Mouse (Mus musculus): Measurements from ENCODE around the gene Gm3435. TPM values are rescaled to one million over a fixed set of nuclear protein-coding genes. Genes with fewer than 3 reads are reported as not detected.
"Not testable (repeated sequence)": the region's sequence is repeated elsewhere in the genome, so short reads cannot be mapped to it uniquely, and the experiment has no call there.

The Gm3435 gene
- polyA plus RNA-seq, 1 experiment from 2014 or later: 7.6 TPM

GRCm38 (mm10) chr17:15000047-15000446, 9.9 kb upstream of the Gm3435 start:
- WGBS: no CpG with 5 or more reads among the region's 4 CpGs
- H3K27me3 ChIP-seq (replicated peaks); H3K4me2 ChIP-seq (replicated peaks); H3K4me3 ChIP-seq (replicated peaks); H3K9me3 ChIP-seq; H3K4me1 ChIP-seq (replicated peaks); H3K9ac ChIP-seq; H3K36me3 ChIP-seq; H3K27ac ChIP-seq; ATAC-seq: not testable (repeated sequence)

- H3K36me3 ChIP-seq; H3K4me3 ChIP-seq (replicated peaks); H3K4me1 ChIP-seq (replicated peaks); H3K9ac ChIP-seq; H3K9me3 ChIP-seq; H3K27me3 ChIP-seq (replicated peaks); H3K4me2 ChIP-seq (replicated peaks); H3K27ac ChIP-seq: not testable (repeated sequence)
- WGBS: no CpG with 5 or more reads among the region's 3 CpGs
- ATAC-seq: peak; percentile 39; the same call in 1 of the 2 replicates
Observed at GRCm38 (mm10) chr17:15009088-15009487, 888 bp upstream of the Gm3435 start.

- 90% methylated on average over 3 of the region's 3 CpGs for WGBS
- H3K9ac ChIP-seq; H3K36me3 ChIP-seq; H3K4me3 ChIP-seq (replicated peaks); H3K27me3 ChIP-seq (replicated peaks); H3K4me2 ChIP-seq (replicated peaks); H3K4me1 ChIP-seq (replicated peaks); H3K9me3 ChIP-seq; ATAC-seq; H3K27ac ChIP-seq: not testable (repeated sequence)
Observed at GRCm38 (mm10) chr17:15021503-15022220, 11.7 kb downstream of the Gm3435 start.

DNA sequence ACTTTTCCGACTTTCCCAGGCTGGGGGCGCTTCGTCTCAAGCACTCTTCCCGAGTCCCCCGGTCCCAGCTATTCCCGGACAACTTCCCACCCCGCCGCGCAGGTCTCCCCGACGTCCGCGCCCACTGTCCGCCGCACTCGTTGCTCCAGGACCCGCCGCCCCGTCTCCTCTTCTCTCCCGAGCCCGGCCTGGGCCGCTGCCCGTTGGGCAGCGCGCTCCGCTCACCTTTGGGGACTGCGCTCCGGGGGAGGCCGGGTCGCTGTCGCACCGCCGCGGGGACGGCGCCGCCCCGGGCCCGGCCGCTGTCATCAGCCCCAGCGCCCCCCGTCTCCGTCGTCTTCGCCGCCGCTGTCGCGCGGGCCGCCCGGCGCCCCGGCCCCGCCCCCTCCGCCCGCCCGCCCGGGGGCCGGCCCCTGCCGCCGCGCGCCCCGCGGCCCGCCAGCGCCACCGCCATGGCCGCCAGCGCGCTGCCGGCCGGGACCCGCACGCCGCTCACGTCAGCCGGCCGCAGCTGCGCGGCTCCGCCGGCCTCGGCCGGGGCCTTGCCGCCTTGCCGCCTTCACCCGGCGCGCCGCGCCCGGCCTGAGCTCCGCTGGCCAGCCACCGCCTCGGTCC, 14.0 kb downstream of the Gm3435 start:
- not testable (repeated sequence) for H3K9me3 ChIP-seq; H3K27me3 ChIP-seq (replicated peaks); H3K4me1 ChIP-seq (replicated peaks); H3K27ac ChIP-seq; H3K4me2 ChIP-seq (replicated peaks); H3K36me3 ChIP-seq; H3K4me3 ChIP-seq (replicated peaks); H3K9ac ChIP-seq
- WGBS: no CpG with 5 or more reads among the region's 97 CpGs
- peak; percentile 89 for ATAC-seq

GRCm38 (mm10) chr17:15024502-15025193, 14.7 kb downstream of the Gm3435 start:
- not testable (repeated sequence) for H3K36me3 ChIP-seq; H3K4me2 ChIP-seq (replicated peaks); H3K4me1 ChIP-seq (replicated peaks); H3K9me3 ChIP-seq; H3K27me3 ChIP-seq (replicated peaks); H3K9ac ChIP-seq; H3K27ac ChIP-seq; H3K4me3 ChIP-seq (replicated peaks)
- ATAC-seq: peak; percentile 85
- no CpG with 5 or more reads among the region's 48 CpGs for WGBS

DNA sequence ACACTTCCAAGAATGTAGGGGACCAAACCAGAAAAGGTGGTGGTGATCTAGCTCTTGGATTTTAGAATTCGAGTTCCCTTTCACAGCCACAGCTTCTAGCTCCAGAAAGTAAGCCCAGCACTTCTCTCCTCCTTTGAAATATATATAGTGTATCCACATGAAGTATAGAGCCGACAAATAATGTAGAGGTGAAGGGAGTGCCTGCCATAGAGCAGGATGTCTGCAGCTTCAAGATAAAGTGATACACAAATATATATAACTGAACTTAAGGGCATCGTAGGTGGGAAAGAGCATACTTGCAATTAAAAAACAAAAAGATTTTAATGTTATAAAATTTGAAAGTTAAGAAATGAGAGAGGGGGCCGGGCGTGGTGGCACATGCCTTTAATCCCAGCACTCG, 15.5 kb downstream of the Gm3435 start:
- not testable (repeated sequence) for H3K4me3 ChIP-seq (replicated peaks); H3K27me3 ChIP-seq (replicated peaks); ATAC-seq; H3K9me3 ChIP-seq; H3K36me3 ChIP-seq; H3K27ac ChIP-seq; H3K4me2 ChIP-seq (replicated peaks); H3K9ac ChIP-seq; H3K4me1 ChIP-seq (replicated peaks)
- no CpG with 5 or more reads among the region's 6 CpGs for WGBS

DNA sequence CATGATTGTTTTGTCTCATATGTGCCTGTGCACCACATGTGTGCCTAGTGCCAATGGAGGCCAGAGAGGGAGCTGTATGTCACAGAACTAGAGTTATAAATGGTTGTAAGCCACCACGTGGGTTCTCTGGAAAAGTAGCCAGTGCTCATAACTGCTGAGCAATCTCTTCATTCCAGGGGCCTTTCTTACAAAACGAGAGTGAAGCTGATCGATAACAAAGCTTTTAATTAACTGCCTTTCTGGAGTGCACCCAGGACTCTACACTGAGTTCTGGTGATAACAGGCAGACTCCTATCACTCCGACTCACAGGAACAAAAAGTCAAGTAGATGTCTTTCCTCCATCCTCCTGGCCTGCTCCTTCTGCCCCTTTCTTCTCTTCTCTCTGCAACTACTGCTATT, 21.4 kb downstream of the Gm3435 start:
- not testable (repeated sequence) for H3K4me3 ChIP-seq (replicated peaks); H3K27ac ChIP-seq; H3K27me3 ChIP-seq (replicated peaks); H3K4me1 ChIP-seq (replicated peaks); ATAC-seq; H3K36me3 ChIP-seq; H3K9me3 ChIP-seq; H3K4me2 ChIP-seq (replicated peaks); H3K9ac ChIP-seq
- WGBS: no CpG with 5 or more reads among the region's 4 CpGs

DNA sequence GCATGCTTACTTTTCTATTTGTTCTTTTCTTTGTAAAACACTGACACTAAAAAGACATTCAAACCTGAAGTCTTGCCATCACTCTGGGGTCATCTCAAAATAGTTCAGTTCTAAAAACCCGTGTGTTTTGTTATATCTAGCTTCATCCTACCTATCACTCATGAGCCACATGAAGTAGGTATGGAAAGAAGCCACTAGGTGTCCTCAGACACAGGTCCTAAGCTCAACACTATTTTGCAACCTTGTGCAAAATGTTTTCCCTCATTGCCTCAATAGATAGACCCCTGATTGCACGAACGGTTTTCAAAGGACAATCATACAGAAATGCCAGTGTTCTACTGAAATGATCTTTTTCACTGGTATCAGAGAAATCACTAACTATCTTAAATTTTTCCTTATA, 30.5 kb downstream of the Gm3435 start:
- peak; percentile 53 for ATAC-seq
- WGBS: no CpG with 5 or more reads among the region's 3 CpGs
- H3K27me3 ChIP-seq (replicated peaks): not testable (repeated sequence)

GRCm38 (mm10) chr17:15041175-15041729, 31.3 kb downstream of the Gm3435 start, which contains the start of the genes Ermard, Tcte3 and Gm3448:
Ermard (plus strand) TSS chr17:15041208.
Tcte3 (minus strand) TSS chr17:15041488.
Gm3448 (minus strand) TSS chr17:15041537.
- H3K4me2 ChIP-seq (replicated peaks); H3K9me3 ChIP-seq; H3K27me3 ChIP-seq (replicated peaks); H3K4me1 ChIP-seq (replicated peaks); H3K9ac ChIP-seq; H3K36me3 ChIP-seq; H3K27ac ChIP-seq: not testable (repeated sequence)
- under 1% methylated on average over 23 of the region's 56 CpGs for WGBS
- ATAC-seq: peak; percentile 98
- H3K4me3 ChIP-seq (replicated peaks): 0 out of 2 replicates have a peak within 1 kb of the TSS, but pooled peaks have one; percentile 20

More for the DNA sequence above, 30.5 kb downstream of the Gm3435 start:
- H3K9ac ChIP-seq; H3K9me3 ChIP-seq; H3K36me3 ChIP-seq; H3K4me1 ChIP-seq (replicated peaks); H3K4me3 ChIP-seq (replicated peaks); H3K4me2 ChIP-seq (replicated peaks); H3K27ac ChIP-seq: not testable (repeated sequence)

- WGBS: no CpG with 5 or more reads among the region's 1 CpGs
- H3K4me3 ChIP-seq (replicated peaks); H3K27me3 ChIP-seq (replicated peaks); H3K27ac ChIP-seq; H3K4me2 ChIP-seq (replicated peaks); H3K9ac ChIP-seq; H3K9me3 ChIP-seq; H3K36me3 ChIP-seq; ATAC-seq; H3K4me1 ChIP-seq (replicated peaks): not testable (repeated sequence)
Observed at GRCm38 (mm10) chr17:15050338-15050737, 40.4 kb downstream of the Gm3435 start.

DNA sequence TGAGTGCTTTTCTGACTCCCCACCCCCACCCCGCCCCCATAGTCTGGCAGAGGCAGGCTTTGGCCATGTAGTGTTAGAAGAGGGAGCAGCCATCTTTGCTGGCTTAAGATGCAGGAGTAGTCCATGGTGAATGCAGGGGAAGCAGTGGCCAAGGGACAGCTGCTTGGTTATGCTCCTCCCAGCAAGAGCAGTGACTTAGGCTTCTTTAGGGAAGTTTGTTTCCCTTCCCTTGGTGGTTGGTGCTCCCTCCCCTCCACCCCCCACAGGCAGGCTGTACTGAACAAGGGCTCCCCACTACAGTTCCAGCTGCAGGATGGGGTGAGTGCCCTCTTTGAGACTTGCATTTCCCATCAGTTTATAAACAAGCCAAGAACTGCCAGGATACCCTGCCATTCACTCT, 42.8 kb downstream of the Gm3435 start:
- not testable (repeated sequence) for H3K27ac ChIP-seq; H3K36me3 ChIP-seq; H3K4me3 ChIP-seq (replicated peaks); H3K4me1 ChIP-seq (replicated peaks); H3K4me2 ChIP-seq (replicated peaks); H3K9me3 ChIP-seq; ATAC-seq; H3K9ac ChIP-seq; H3K27me3 ChIP-seq (replicated peaks)
- 81% methylated on average over 1 of the region's 1 CpGs for WGBS

- H3K36me3 ChIP-seq; H3K9me3 ChIP-seq; H3K27ac ChIP-seq; H3K4me1 ChIP-seq (replicated peaks); H3K9ac ChIP-seq; ATAC-seq; H3K27me3 ChIP-seq (replicated peaks); H3K4me2 ChIP-seq (replicated peaks); H3K4me3 ChIP-seq (replicated peaks): not testable (repeated sequence)
- 95% methylated on average over 5 of the region's 8 CpGs for WGBS
Observed at GRCm38 (mm10) chr17:15053183-15053828, 43.3 kb downstream of the Gm3435 start.
